Mouse (Mus musculus): ENCODE data around the gene Hoxb7.

The Hoxb7 gene

GRCm38 (mm10) chr11:96286739-96287385, 439 bp downstream of the Hoxb7 start:
- no peak for DNase-seq (ENCODE audit: low spot score)

GRCm38 (mm10) chr11:96287411-96287810, 988 bp downstream of the Hoxb7 start:
- DNase-seq (ENCODE audit: low spot score): no peak

GRCm38 (mm10) chr11:96288455-96289221, 2.2 kb downstream of the Hoxb7 start:
- DNase-seq (ENCODE audit: low spot score): no peak

GRCm38 (mm10) chr11:96289293-96289692, 2.9 kb downstream of the Hoxb7 start:
- no peak for DNase-seq (ENCODE audit: low spot score)

- no peak for DNase-seq (ENCODE audit: low spot score)
Observed at GRCm38 (mm10) chr11:96289837-96290236, 3.4 kb downstream of the Hoxb7 start.

- no peak for DNase-seq (ENCODE audit: low spot score)
Observed at GRCm38 (mm10) chr11:96290705-96291355, 4.4 kb downstream of the Hoxb7 start.

GRCm38 (mm10) chr11:96291681-96292564, 5.5 kb downstream of the Hoxb7 start, which contains the start of gene Hoxb6:
Hoxb6 (plus strand) TSS chr11:96292476.
- no peak for DNase-seq (ENCODE audit: low spot score)

- no peak for DNase-seq (ENCODE audit: low spot score)
Observed at GRCm38 (mm10) chr11:96292565-96293301, 6.3 kb downstream of the Hoxb7 start.

GRCm38 (mm10) chr11:96293302-96293921, 7.0 kb downstream of the Hoxb7 start:
- no peak for DNase-seq (ENCODE audit: low spot score)

GRCm38 (mm10) chr11:96294245-96295091, 8.0 kb downstream of the Hoxb7 start:
- DNase-seq (ENCODE audit: low spot score): peak; percentile 87

GRCm38 (mm10) chr11:96295092-96295835, 8.8 kb downstream of the Hoxb7 start:
- no peak for DNase-seq (ENCODE audit: low spot score)

GRCm38 (mm10) chr11:96296997-96297396, 10.6 kb downstream of the Hoxb7 start:
- no peak for DNase-seq (ENCODE audit: low spot score)

GRCm38 (mm10) chr11:96297428-96297827, 11.0 kb downstream of the Hoxb7 start:
- no peak for DNase-seq (ENCODE audit: low spot score)

- no peak for DNase-seq (ENCODE audit: low spot score)
Observed at GRCm38 (mm10) chr11:96297968-96298635, 11.7 kb downstream of the Hoxb7 start.

GRCm38 (mm10) chr11:96298895-96299667, 12.7 kb downstream of the Hoxb7 start:
- DNase-seq (ENCODE audit: low spot score): no peak

- no peak for DNase-seq (ENCODE audit: low spot score)
Observed at GRCm38 (mm10) chr11:96299781-96300180, 13.4 kb downstream of the Hoxb7 start.

GRCm38 (mm10) chr11:96300354-96301063, 14.1 kb downstream of the Hoxb7 start:
- no peak for DNase-seq (ENCODE audit: low spot score)
